Mouse (Mus musculus): ENCODE data around the gene Dcaf1. TPM values are rescaled to one million over a fixed set of nuclear protein-coding genes. Genes with fewer than 3 reads are reported as not detected.

Dcaf1 gene
- 20.6 and 27.2 TPM in 2 replicates for polyA plus RNA-seq (2014; fragmentation: Nextera tagmentation; extraction: Ambion mirVana)

GRCm38 (mm10) chr9:106821618-106822380, at the start of gene Dcaf1:
Dcaf1 (plus strand) TSS chr9:106821874.
- peak; percentile 96 for ATAC-seq (ENCODE audit: insufficient number of reproducible peaks, insufficient read depth, low FRiP score, low read depth)
- no peaks in the 10 kb centered on the region for H3K4me1 ChIP-seq (ENCODE audit: control insufficient read depth, insufficient read depth, low read length)
- peak within 1 kb of the TSS; percentile 96 for H3K27ac ChIP-seq (ENCODE audit: low read length)
- no peaks in the 10 kb centered on the region; the same call in 1 of the 2 replicates for H3K36me3 ChIP-seq (ENCODE audit: control insufficient read depth, insufficient read depth, low read length)
- peak within 1 kb of the TSS; percentile 94 for H3K9ac ChIP-seq (replicated peaks; ENCODE audit: low read depth, low read length)
- H3K4me3 ChIP-seq (ENCODE audit: low read depth, low read length) = peak within 1 kb of the TSS; percentile 96
- under 1% methylated on average over 57 of the region's 71 CpGs for WGBS
- peak within 1 kb of the TSS; percentile 55 for H3K4me2 ChIP-seq (replicated peaks; ENCODE audit: low read depth, low read length)
- no peaks in the 10 kb centered on the region for H3K9me3 ChIP-seq (ENCODE audit: control insufficient read depth, low read depth, low read length)
- H3K27me3 ChIP-seq (ENCODE audit: control insufficient read depth, insufficient read depth, low read length) = no peaks in the 10 kb centered on the region

GRCm38 (mm10) chr9:106776116-106776515, 45.6 kb upstream of the Dcaf1 start:
- no peak for ATAC-seq (ENCODE audit: insufficient number of reproducible peaks, insufficient read depth, low FRiP score, low read depth)
- Histone ChIP-seq H3K4me2 (replicated peaks; ENCODE audit: low read depth, low read length) (no peak overlapping the region), H3K4me1 (ENCODE audit: control insufficient read depth, insufficient read depth, low read length) (no peaks in the 10 kb centered on the region), H3K27me3 (ENCODE audit: control insufficient read depth, insufficient read depth, low read length) (no peaks in the 10 kb centered on the region), H3K27ac (ENCODE audit: low read length) (no peak overlapping the region), H3K9me3 (ENCODE audit: control insufficient read depth, low read depth, low read length) (no peaks in the 10 kb centered on the region), H3K9ac (replicated peaks; ENCODE audit: low read depth, low read length) (no peak overlapping the region), H3K36me3 (ENCODE audit: control insufficient read depth, insufficient read depth, low read length) (no peaks in the 10 kb centered on the region), H3K4me3 (ENCODE audit: low read depth, low read length) (no peak overlapping the region)
- 84% methylated on average over 1 of the region's 1 CpGs for WGBS

GRCm38 (mm10) chr9:106777423-106777822, 44.3 kb upstream of the Dcaf1 start:
- H3K36me3 ChIP-seq (ENCODE audit: control insufficient read depth, insufficient read depth, low read length) = no peaks in the 10 kb centered on the region
- 81% methylated on average over 3 of the region's 3 CpGs for WGBS
- H3K9me3 ChIP-seq (ENCODE audit: control insufficient read depth, low read depth, low read length) = no peaks in the 10 kb centered on the region
- no peaks in the 10 kb centered on the region for H3K4me1 ChIP-seq (ENCODE audit: control insufficient read depth, insufficient read depth, low read length)
- ATAC-seq (ENCODE audit: insufficient number of reproducible peaks, insufficient read depth, low FRiP score, low read depth) = no peak
- H3K9ac ChIP-seq (replicated peaks; ENCODE audit: low read depth, low read length) = no peak overlapping the region
- H3K4me2 ChIP-seq (replicated peaks; ENCODE audit: low read depth, low read length) = no peak overlapping the region
- H3K27ac ChIP-seq (ENCODE audit: low read length) = no peak overlapping the region
- H3K4me3 ChIP-seq (ENCODE audit: low read depth, low read length) = no peak overlapping the region
- H3K27me3 ChIP-seq (ENCODE audit: control insufficient read depth, insufficient read depth, low read length) = no peaks in the 10 kb centered on the region

- no peak overlapping the region for H3K27ac ChIP-seq (ENCODE audit: low read length)
- 80% methylated on average over 4 of the region's 4 CpGs for WGBS
- no peak for ATAC-seq (ENCODE audit: insufficient number of reproducible peaks, insufficient read depth, low FRiP score, low read depth)
These were observed 43.4 kb upstream of the Dcaf1 start for GRCm38 (mm10) chr9:106778319-106778718.

GRCm38 (mm10) chr9:106780086-106780485, 41.6 kb upstream of the Dcaf1 start:
- 86% methylated on average over 3 of the region's 3 CpGs for WGBS
- Histone ChIP-seq H3K9ac (replicated peaks; ENCODE audit: low read depth, low read length) (no peak overlapping the region), H3K4me1 (ENCODE audit: control insufficient read depth, insufficient read depth, low read length) (no peaks in the 10 kb centered on the region), H3K4me2 (replicated peaks; ENCODE audit: low read depth, low read length) (no peak overlapping the region), H3K27me3 (ENCODE audit: control insufficient read depth, insufficient read depth, low read length) (no peaks in the 10 kb centered on the region), H3K4me3 (ENCODE audit: low read depth, low read length) (no peak overlapping the region), H3K27ac (ENCODE audit: low read length) (no peak overlapping the region), H3K36me3 (ENCODE audit: control insufficient read depth, insufficient read depth, low read length) (no peaks in the 10 kb centered on the region), H3K9me3 (ENCODE audit: control insufficient read depth, low read depth, low read length) (no peaks in the 10 kb centered on the region)
- ATAC-seq (ENCODE audit: insufficient number of reproducible peaks, insufficient read depth, low FRiP score, low read depth) = no peak

More at GRCm38 (mm10) chr9:106778319-106778718, 43.4 kb upstream of the Dcaf1 start:
- Histone ChIP-seq H3K4me2 (replicated peaks; ENCODE audit: low read depth, low read length) (no peak overlapping the region), H3K9ac (replicated peaks; ENCODE audit: low read depth, low read length) (no peak overlapping the region), H3K4me3 (ENCODE audit: low read depth, low read length) (no peak overlapping the region), H3K36me3 (ENCODE audit: control insufficient read depth, insufficient read depth, low read length) (no peaks in the 10 kb centered on the region), H3K4me1 (ENCODE audit: control insufficient read depth, insufficient read depth, low read length) (no peaks in the 10 kb centered on the region), H3K9me3 (ENCODE audit: control insufficient read depth, low read depth, low read length) (no peaks in the 10 kb centered on the region), H3K27me3 (ENCODE audit: control insufficient read depth, insufficient read depth, low read length) (no peaks in the 10 kb centered on the region)

- Histone ChIP-seq H3K27ac (ENCODE audit: low read length) (no peak overlapping the region), H3K9me3 (ENCODE audit: control insufficient read depth, low read depth, low read length) (no peaks in the 10 kb centered on the region), H3K4me2 (replicated peaks; ENCODE audit: low read depth, low read length) (no peak overlapping the region), H3K4me3 (ENCODE audit: low read depth, low read length) (no peak overlapping the region), H3K36me3 (ENCODE audit: control insufficient read depth, insufficient read depth, low read length) (no peaks in the 10 kb centered on the region), H3K9ac (replicated peaks; ENCODE audit: low read depth, low read length) (no peak overlapping the region), H3K4me1 (ENCODE audit: control insufficient read depth, insufficient read depth, low read length) (no peaks in the 10 kb centered on the region; the same call in 1 of the 2 replicates), H3K27me3 (ENCODE audit: control insufficient read depth, insufficient read depth, low read length) (no peaks in the 10 kb centered on the region)
- ATAC-seq (ENCODE audit: insufficient number of reproducible peaks, insufficient read depth, low FRiP score, low read depth) = no peak
- 97% methylated on average over 2 of the region's 2 CpGs for WGBS
These were observed 38.1 kb upstream of the Dcaf1 start for GRCm38 (mm10) chr9:106783554-106783953.

- Histone ChIP-seq H3K4me1 (ENCODE audit: control insufficient read depth, insufficient read depth, low read length) (no peaks in the 10 kb centered on the region; the same call in 1 of the 2 replicates), H3K27ac (ENCODE audit: low read length) (no peak overlapping the region), H3K27me3 (ENCODE audit: control insufficient read depth, insufficient read depth, low read length) (no peaks in the 10 kb centered on the region), H3K9me3 (ENCODE audit: control insufficient read depth, low read depth, low read length) (no peaks in the 10 kb centered on the region), H3K4me3 (ENCODE audit: low read depth, low read length) (no peak overlapping the region), H3K9ac (replicated peaks; ENCODE audit: low read depth, low read length) (no peak overlapping the region), H3K36me3 (ENCODE audit: control insufficient read depth, insufficient read depth, low read length) (no peaks in the 10 kb centered on the region), H3K4me2 (replicated peaks; ENCODE audit: low read depth, low read length) (no peak overlapping the region)
- 53% methylated on average over 3 of the region's 3 CpGs for WGBS
- no peak for ATAC-seq (ENCODE audit: insufficient number of reproducible peaks, insufficient read depth, low FRiP score, low read depth)
These were observed 36.5 kb upstream of the Dcaf1 start for GRCm38 (mm10) chr9:106785206-106785605.

GRCm38 (mm10) chr9:106787979-106788811, 33.5 kb upstream of the Dcaf1 start:
- Histone ChIP-seq H3K27ac (ENCODE audit: low read length) (peak overlapping the region; percentile 84), H3K9me3 (ENCODE audit: control insufficient read depth, low read depth, low read length) (no peaks in the 10 kb centered on the region), H3K4me3 (ENCODE audit: low read depth, low read length) (peak overlapping the region; percentile 85), H3K4me1 (ENCODE audit: control insufficient read depth, insufficient read depth, low read length) (no peaks in the 10 kb centered on the region; the same call in 1 of the 2 replicates), H3K9ac (replicated peaks; ENCODE audit: low read depth, low read length) (peak overlapping the region; percentile 89), H3K4me2 (replicated peaks; ENCODE audit: low read depth, low read length) (peak overlapping the region; percentile 57), H3K27me3 (ENCODE audit: control insufficient read depth, insufficient read depth, low read length) (no peaks in the 10 kb centered on the region), H3K36me3 (ENCODE audit: control insufficient read depth, insufficient read depth, low read length) (no peaks in the 10 kb centered on the region)
- no peak for ATAC-seq (ENCODE audit: insufficient number of reproducible peaks, insufficient read depth, low FRiP score, low read depth)
- 6% methylated on average over 23 of the region's 23 CpGs for WGBS

Data from stomach, embryonic 14.5 days (tissue).